Mouse (Mus musculus) T-helper 17 cell (primary cell): ENCODE data around the gene Vmn1r181.

Experiments used
- in situ Hi-C, 2 experiments: fragments of 300-600 bp; cut with MboI, MseI; formaldehyde crosslinking; loops; 1 replicate in 1 of 2; 2 replicates in 1 of 2; pipeline ENCODE4 v1.15.1; 2025; ENCODE audit warnings: high pct_unique_total_duplicates in 2 of 2

Gene Vmn1r181

GRCm38 (mm10) chr7:23974315-23974714 lies at the start of gene Vmn1r181:
Vmn1r181 (plus strand) TSS chr7:23974615.
- in situ Hi-C loops: loop anchor here in 1 of 2 experiments (5.0 to 25.0 kb wide), 2 partner anchors 98 to 163 kb away; partner anchors contain the start of gene Zfp235

GRCm38 (mm10) chr7:23926678-23927077 lies 47.7 kb upstream of the Vmn1r181 start, which contains the start of gene Vmn1r179:
Vmn1r179 (plus strand) TSS chr7:23926978.
- in situ Hi-C loops: no loop called here

GRCm38 (mm10) chr7:23950332-23950731 lies 24.1 kb upstream of the Vmn1r181 start, which contains the start of gene Vmn1r180:
Vmn1r180 (plus strand) TSS chr7:23950632.
- in situ Hi-C loops: loop anchor here in 1 of 2 experiments (25.0 kb wide), 1 partner anchor 187 kb away; the partner anchor contains the start of gene Zfp235

- in situ Hi-C loops: loop anchor here (5.0 to 25.0 kb wide), 4 partner anchors 169 to 389 kb away; partner anchors contain the start of genes Zfp114 (in 1 of the 2) and Zfp235 (in 1 of the 2)
Measured at GRCm38 (mm10) chr7:23968044-23968443, 6.4 kb upstream of the Vmn1r181 start.

- in situ Hi-C loops: no loop called here
Measured at GRCm38 (mm10) chr7:24001391-24001790, 27.0 kb downstream of the Vmn1r181 start, which contains the start of gene V1rd19. V1rd19 (plus strand) TSS chr7:24001691.
